Mouse (Mus musculus) liver, adult 2 months (tissue): ENCODE results near the gene D17H6S53E.

ENCODE experiments used
- CTCF ChIP-seq: fragments of 200-500 bp; IDR thresholded peaks from 2 replicates; pipeline ENCODE4 v1.5.1; 2011; ENCODE audit warnings: low read depth, low read length, control low read depth
- POLR2A ChIP-seq: fragments of 200-500 bp; IDR thresholded peaks from 2 replicates; pipeline ENCODE4 v1.6.1; 2011; ENCODE audit warnings: low read length, control low read depth; ENCODE audit not compliant: insufficient read depth; ENCODE audit errors: extremely low read depth

GRCm38 (mm10) chr17:35175968-35176367 is 49.8 kb downstream of the D17H6S53E start, which contains the start of gene Aif1:
- TF ChIP-seq CTCF (no peak), POLR2A (no peak)
